ENCODE assay signal across 8 mouse cellular contexts in the genomic region with DNA sequence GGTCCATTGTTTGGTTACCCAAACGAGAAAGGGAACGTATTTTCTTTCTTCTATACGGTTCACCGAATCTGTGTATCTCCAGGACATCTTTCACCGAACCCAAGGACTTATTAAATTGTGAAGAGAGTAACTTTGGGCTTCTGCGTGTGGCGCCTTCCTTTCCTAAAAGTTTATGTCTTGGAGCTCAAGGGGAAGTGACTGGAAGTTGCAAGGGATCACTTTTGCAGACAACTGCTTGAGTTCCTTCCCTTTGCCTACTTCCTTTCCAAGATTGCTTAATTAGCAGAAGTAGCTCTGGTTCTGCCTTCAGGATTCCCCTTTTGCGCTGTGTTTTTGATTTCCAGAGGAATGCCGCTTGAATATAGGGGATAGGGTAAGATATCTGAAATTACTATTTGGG. TPM values are rescaled to one million over a fixed set of nuclear protein-coding genes. Genes with fewer than 3 reads are reported as not detected.
A peak's percentile ranks its signal among the peaks of the same experiment; 100 is the strongest.
DNase-seq lines count a peak whose midpoint lies in the region; ATAC-seq and TF ChIP-seq lines count a peak whose summit lies in the region.

No protein-coding gene starts in this region.

- 0 out of 2 replicates have a peak, but pooled peaks cover 2% of the 10 kb centered on the region for H3K4me1 ChIP-seq in testis, adult 2 months (ENCODE audit: control insufficient read depth, insufficient read depth, low read length)
- peaks cover 2 to 22% of the 10 kb centered on the region in 2 experiments for H3K4me1 ChIP-seq in heart, embryonic 14.5 days (ENCODE audit: control insufficient read depth in 2 of 2, insufficient read depth in 2 of 2, low read length in 2 of 2)
- H3K4me1 ChIP-seq in liver, embryonic 14.5 days (replicated peaks; ENCODE audit: control insufficient read depth in 2 of 2, insufficient read depth in 2 of 2, low read length in 1 of 2), result no peaks in the 10 kb centered on the region; a peak in 2 of 4 replicates
- 0 out of 2 replicates have a peak, but pooled peaks cover 2% of the 10 kb centered on the region for H3K4me1 ChIP-seq in olfactory bulb, adult 2 months (ENCODE audit: control insufficient read depth, insufficient read depth, low read length)

- DNase-seq in testis, postnatal 14 days (ENCODE audit: low spot score), result no peak
- DNase-seq in liver, embryonic 14.5 days (ENCODE audit: low read depth in 3 of 3, low spot score in 3 of 3), result no peak
- DNase-seq in retina, postnatal 1 day, result no peak
- DNase-seq in ovary, postnatal 36 days (ENCODE audit: low spot score), result no peak
- no peak for DNase-seq in frontal cortex, postnatal 10 days (ENCODE audit: low spot score in 2 of 2)

- TF ChIP-seq EP300 in liver, embryonic 14.5 days (IDR thresholded peaks at IDR 0.05; ENCODE audit: low read depth), result no peak

- no peaks in the 10 kb centered on the region for H3K36me3 ChIP-seq in testis, adult 2 months (ENCODE audit: control insufficient read depth, insufficient read depth, low read length)
- H3K36me3 ChIP-seq in heart, embryonic 14.5 days (ENCODE audit: control insufficient read depth, insufficient read depth, low read length), result no peaks in the 10 kb centered on the region
- no peaks in the 10 kb centered on the region for H3K36me3 ChIP-seq in liver, embryonic 14.5 days (replicated peaks; ENCODE audit: control insufficient read depth, insufficient read depth, low read depth)

- H3K27me3 ChIP-seq in testis, adult 2 months (ENCODE audit: control insufficient read depth, insufficient read depth, low read length), result no peaks in the 10 kb centered on the region
- no peaks in the 10 kb centered on the region for H3K27me3 ChIP-seq in heart, embryonic 14.5 days (ENCODE audit: control insufficient read depth, insufficient read depth, low read length)
- peaks cover 3% of the 10 kb centered on the region; the same call in 1 of the 2 replicates for H3K27me3 ChIP-seq in liver, embryonic 14.5 days (ENCODE audit: control insufficient read depth, insufficient read depth, low read length)

- no peak for ATAC-seq in heart, embryonic 14.5 days (ENCODE audit: insufficient number of reproducible peaks, insufficient read depth, low FRiP score, low read depth)
- ATAC-seq in liver, embryonic 14.5 days (ENCODE audit: insufficient read depth), result no peak

- TF ChIP-seq CTCF in testis, adult 2 months (IDR thresholded peaks at IDR 0.05; ENCODE audit: control insufficient read depth, insufficient read depth, insufficient replicate concordance, low read depth, low read length), result no peak
- no peak for TF ChIP-seq CTCF in liver, embryonic 14.5 days (IDR thresholded peaks at IDR 0.05; ENCODE audit: low read depth)
- no peak for TF ChIP-seq CTCF in olfactory bulb, adult 2 months (IDR thresholded peaks at IDR 0.05; ENCODE audit: insufficient read depth, low read depth, low read length)

- H3K9ac ChIP-seq in heart, embryonic 14.5 days (ENCODE audit: low read length), result peak overlapping the region; percentile 90
- H3K9ac ChIP-seq in liver, embryonic 14.5 days (replicated peaks), result peak overlapping the region; percentile 53

- H3K9me3 ChIP-seq in heart, embryonic 14.5 days (ENCODE audit: control insufficient read depth, low read length), result no peaks in the 10 kb centered on the region
- H3K9me3 ChIP-seq in liver, embryonic 14.5 days (ENCODE audit: control insufficient read depth, low read length), result no peaks in the 10 kb centered on the region

- peak overlapping the region; percentile 83 for H3K27ac ChIP-seq in testis, adult 2 months (ENCODE audit: control insufficient read depth, insufficient read depth, low read depth, low read length)
- H3K27ac ChIP-seq in heart, embryonic 14.5 days (replicated peaks in 1 of 2; ENCODE audit: control insufficient read depth in 1 of 2, insufficient read depth in 1 of 2, low read depth in 2 of 2, low read length in 2 of 2), result peak overlapping the region in 1 of 2 experiments; percentile 82; a peak in 2 of 4 replicates
- no peak overlapping the region for H3K27ac ChIP-seq in liver, embryonic 14.5 days
- no peak overlapping the region for H3K27ac ChIP-seq in olfactory bulb, adult 2 months (ENCODE audit: insufficient read depth, low read depth, low read length)

- H3K4me3 ChIP-seq in testis, adult 2 months (ENCODE audit: control insufficient read depth, low read depth, low read length), result peak overlapping the region; percentile 96
- H3K4me3 ChIP-seq in heart, embryonic 14.5 days (ENCODE audit: control insufficient read depth in 1 of 2, insufficient read depth in 1 of 2, low read depth in 1 of 2, low read length in 2 of 2), result peak overlapping the region; percentile 80 to 90
- peak overlapping the region; percentile 89 to 90 for H3K4me3 ChIP-seq in liver, embryonic 14.5 days (ENCODE audit: insufficient read depth in 1 of 2, low read depth in 2 of 2, low read length in 2 of 2)
- H3K4me3 ChIP-seq in olfactory bulb, adult 2 months (ENCODE audit: insufficient read depth, low read depth, low read length), result peak overlapping the region; percentile 68

- no peak for TF ChIP-seq POLR2A in testis, adult 2 months (IDR thresholded peaks at IDR 0.05; ENCODE audit: control insufficient read depth, low read depth, low read length)
- TF ChIP-seq POLR2A in olfactory bulb, adult 2 months (IDR thresholded peaks at IDR 0.05; ENCODE audit: insufficient read depth, low read depth, low read length), result no peak

- WGBS in heart, embryonic 14.5 days, result 8% methylated on average over 9 of the region's 9 CpGs
- WGBS in liver, embryonic 14.5 days (ENCODE audit: insufficient replicate concordance), result 4% methylated on average over 9 of the region's 9 CpGs
- 3% methylated on average over 9 of the region's 9 CpGs for WGBS in olfactory bulb, adult 2 months

- peak overlapping the region; percentile 84 for H3K4me2 ChIP-seq in heart, embryonic 14.5 days (ENCODE audit: low read length)
- peak overlapping the region; percentile 81 for H3K4me2 ChIP-seq in liver, embryonic 14.5 days (ENCODE audit: low read depth)

RNA-seq across cellular contexts. Expression of a gene that starts 0.9 kb away (rescaled TPM):
- 4.1 and 4.2 TPM in 2 replicates for polyA plus RNA-seq in testis, adult 2 months (2012; rRNA removed)
- 6.2 TPM in 2 replicates for polyA plus RNA-seq in heart, embryonic 14.5 days (2014; fragmentation: Nextera tagmentation; extraction: Ambion mirVana)
- polyA plus RNA-seq in liver, embryonic 14.5 days (2012; rRNA removed), result 1.4 and 1.9 TPM in 2 replicates
- 2.7 and 3.6 TPM in 2 replicates for polyA plus RNA-seq in liver, embryonic 14.5 days (2014; fragmentation: Nextera tagmentation; extraction: Ambion mirVana)
- not detected in 2 replicates for polyA plus RNA-seq in olfactory bulb, adult 2 months (2012; ENCODE audit: insufficient read depth, insufficient read length, low replicate concordance, missing spikeins)
